Mouse (Mus musculus): ENCODE data around the gene Atp4b. TPM values are rescaled to one million over a fixed set of nuclear protein-coding genes. Genes with fewer than 3 reads are reported as not detected.

Atp4b gene
- total RNA-seq, 2 experiments from 2014 or later, result not detected

DNA sequence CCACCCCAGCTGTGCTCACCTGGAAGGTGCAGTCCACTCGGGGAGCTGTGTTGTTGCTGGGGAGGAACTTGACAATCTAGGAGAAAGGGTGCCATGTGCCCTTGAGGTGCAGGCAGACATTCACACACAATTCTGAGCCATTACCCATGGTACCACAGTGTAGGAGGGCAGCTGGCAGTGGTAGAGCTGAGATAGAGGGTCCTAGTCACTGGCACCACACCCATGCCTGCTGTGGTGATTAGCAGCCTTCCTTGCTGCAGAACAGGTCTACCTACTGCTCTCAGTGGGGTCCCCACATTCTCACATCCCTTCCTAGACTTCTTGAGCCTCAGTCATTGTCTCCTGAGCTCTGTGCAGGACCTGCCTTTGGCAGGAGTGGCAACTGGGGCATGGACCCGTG, 7.9 kb downstream of the Atp4b start:
- DNase-seq (ENCODE audit: extremely low spot score in 1 of 2, low spot score in 2 of 2), result no peak
- intact Hi-C loops (cut with DNase I), result no loop called here

DNA sequence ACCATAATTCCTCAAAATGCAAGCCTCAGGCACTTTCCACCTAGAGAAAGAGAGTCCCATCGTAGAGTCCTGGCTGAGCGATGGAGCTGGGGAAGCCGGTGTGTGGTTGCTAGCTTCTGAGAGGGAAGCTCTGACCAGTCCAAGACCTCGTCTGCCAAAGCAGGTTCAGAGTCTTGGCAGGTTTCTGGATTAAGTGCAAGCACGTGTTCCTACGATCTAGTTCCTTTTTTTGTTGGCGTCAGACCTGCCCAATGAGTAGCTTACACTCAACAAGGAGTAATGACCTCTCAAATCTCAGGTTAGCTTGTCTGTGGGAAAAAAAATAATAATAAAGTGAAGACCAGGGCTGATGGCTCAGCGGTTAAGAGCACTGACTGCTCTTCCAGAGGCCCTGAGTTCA, 8.9 kb downstream of the Atp4b start:
- intact Hi-C loops (cut with DNase I), result no loop called here
- no peak for DNase-seq (ENCODE audit: extremely low spot score in 1 of 2, low spot score in 2 of 2)

DNA sequence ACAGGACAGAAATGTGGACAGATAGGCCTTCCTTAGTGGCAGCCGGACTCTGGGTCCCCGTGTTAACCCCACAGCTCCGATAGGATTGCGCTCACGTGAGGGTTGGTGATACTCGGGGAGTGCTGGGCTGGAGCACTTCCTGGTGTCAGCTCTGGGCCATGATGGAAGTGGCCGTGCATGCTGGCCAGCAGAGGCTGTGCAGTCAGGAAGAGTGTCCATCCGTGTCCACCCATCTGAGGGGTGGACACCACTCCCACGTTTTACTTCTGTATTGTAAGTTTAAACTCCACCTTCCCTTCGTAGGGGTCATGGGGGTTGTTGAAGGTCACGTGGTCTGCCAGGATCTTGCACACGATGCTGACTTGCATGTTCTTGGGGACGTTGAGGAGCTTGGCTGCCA, 10.3 kb downstream of the Atp4b start:
- intact Hi-C loops (cut with DNase I), result no loop called here
- no peak for DNase-seq (ENCODE audit: extremely low spot score in 1 of 2, low spot score in 2 of 2)

DNA sequence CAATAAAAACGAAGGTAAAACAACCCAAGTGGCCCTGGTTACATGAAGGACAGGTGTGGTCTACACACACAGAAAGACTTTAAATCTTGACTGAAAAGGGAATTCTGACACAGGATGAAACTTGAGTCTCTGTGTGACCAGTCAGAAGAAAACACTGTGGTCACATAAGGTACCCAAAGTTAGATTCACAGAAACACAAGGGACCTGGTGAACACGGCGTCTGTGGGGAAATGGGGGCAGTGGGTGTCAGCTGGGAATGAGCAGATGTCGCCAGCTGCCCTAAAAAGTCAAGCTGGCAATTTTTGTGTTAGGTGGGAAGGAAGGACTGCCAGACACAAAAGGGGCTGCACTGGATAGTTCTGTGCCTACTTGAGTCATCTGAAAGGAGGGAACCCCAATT, 13.6 kb downstream of the Atp4b start:
- no peak for DNase-seq (ENCODE audit: extremely low spot score in 1 of 2, low spot score in 2 of 2)
- intact Hi-C loops (cut with DNase I), result no loop called here

GRCm38 (mm10) chr8:13382536-13382935, 14.1 kb downstream of the Atp4b start:
- no peak for DNase-seq (ENCODE audit: extremely low spot score in 1 of 2, low spot score in 2 of 2)
- intact Hi-C loops (cut with DNase I), result no loop called here

DNA sequence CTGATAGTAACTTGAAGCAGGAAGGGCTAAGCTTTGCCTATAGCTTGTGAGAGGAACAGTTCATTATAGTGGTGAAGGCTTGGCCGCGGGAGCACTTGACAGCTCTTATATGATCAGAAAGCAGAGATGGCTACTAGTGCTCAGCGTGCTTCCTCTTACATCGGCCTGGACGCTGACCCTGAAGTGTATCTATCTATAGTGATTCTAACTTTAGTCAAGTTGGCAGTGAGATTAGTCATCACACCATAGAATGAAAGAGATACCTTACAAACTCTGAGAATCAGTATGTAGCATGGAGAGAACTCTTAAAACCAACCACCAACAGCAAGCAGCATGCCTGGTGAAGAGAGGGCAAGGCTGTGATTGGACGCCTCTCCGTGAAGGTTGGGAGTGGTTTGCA, 15.0 kb downstream of the Atp4b start:
- intact Hi-C loops (cut with DNase I), result no loop called here
- DNase-seq (ENCODE audit: extremely low spot score in 1 of 2, low spot score in 2 of 2), result no peak

- intact Hi-C loops (cut with DNase I), result loop anchor here (5.0 kb wide), 1 partner anchor 399 kb away; no protein-coding TSS in a partner anchor
- DNase-seq (ENCODE audit: extremely low spot score in 1 of 2, low spot score in 2 of 2), result no peak
Observed at GRCm38 (mm10) chr8:13373151-13373662, 23.4 kb downstream of the Atp4b start.

DNA sequence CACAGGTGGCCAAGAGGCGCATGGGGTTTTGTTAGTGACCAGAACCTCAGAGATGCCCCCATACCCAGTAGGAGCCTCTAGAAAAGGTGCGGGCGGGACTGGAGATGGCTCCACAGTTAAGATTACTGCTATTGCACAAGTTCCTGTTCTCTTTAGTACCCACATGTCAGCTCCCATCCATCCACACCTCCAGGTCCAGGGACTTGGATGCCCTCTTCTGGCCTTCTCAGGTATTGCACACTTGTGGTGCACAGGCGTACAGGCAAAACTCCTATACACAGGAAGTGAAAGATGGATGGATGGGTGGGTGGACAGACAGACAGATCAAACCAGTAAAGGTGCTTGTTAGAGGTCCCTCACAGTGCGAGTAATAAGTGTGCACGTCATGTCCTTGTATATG, 34.8 kb downstream of the Atp4b start:
- intact Hi-C loops (cut with DNase I), result no loop called here
- no peak for DNase-seq (ENCODE audit: extremely low spot score in 1 of 2, low spot score in 2 of 2)

DNA sequence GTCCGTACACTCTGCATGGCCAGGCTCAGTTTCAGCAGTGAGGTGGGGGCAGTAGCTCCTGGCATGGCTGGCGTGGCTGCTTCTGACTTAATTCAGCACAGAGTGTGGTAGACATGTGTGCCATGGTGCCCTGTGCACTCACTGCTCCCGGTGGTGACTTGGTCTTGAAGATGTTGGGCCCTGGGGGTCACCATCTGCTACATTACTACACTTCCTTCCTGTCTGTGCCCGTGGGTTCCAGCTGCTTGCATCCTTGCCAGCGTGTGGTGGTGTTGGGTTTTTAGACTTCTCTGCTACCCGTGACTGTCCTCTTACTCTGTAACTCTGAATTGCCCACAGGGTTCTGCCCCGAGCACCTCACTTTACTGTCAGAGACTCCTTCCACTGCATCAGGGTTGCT, 36.4 kb downstream of the Atp4b start:
- DNase-seq (ENCODE audit: extremely low spot score in 1 of 2, low spot score in 2 of 2), result no peak
- intact Hi-C loops (cut with DNase I), result no loop called here

DNA sequence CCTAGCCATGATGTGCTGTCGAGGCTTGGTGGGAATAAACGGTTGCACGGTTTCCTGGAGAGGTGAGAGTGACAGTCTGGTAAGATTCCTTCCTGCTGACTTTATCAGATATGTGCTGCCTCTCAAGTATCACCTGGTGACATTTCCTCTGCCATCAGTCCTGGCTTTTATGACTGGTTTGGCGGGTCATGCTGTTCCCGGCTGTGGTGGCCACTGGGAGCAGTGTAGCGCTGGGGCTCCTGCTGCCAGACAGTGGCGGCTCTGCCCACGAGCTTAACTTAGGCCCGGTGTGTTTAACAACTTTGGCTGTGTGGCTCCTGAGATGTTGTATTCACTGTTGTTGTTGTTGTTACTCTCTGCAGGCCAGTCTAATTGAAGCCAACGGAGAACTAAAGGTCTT, 39.9 kb downstream of the Atp4b start:
- no peak for DNase-seq (ENCODE audit: extremely low spot score in 1 of 2, low spot score in 2 of 2)
- intact Hi-C loops (cut with DNase I), result no loop called here

DNA sequence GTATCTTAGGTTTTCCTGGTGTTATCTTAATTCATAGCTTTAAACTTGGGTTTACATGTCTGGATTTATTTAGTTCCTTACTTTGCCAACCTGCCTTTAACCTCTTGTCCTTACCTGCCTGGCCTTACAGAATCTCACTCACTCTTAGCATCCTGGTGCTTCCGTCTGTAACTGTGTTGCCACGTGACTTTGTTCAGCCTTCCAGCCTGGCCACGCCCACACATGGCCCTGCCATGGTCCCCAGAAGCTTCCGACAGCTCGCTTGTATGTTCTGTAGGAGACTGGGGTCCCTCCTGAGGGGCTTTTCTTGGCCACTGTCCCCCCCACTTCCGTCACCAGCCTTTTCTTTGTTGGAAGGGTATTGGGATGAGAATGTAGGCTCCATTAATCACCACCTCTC, 40.4 kb downstream of the Atp4b start:
- DNase-seq (ENCODE audit: extremely low spot score in 1 of 2, low spot score in 2 of 2), result no peak
- intact Hi-C loops (cut with DNase I), result no loop called here

- no peak for DNase-seq (ENCODE audit: extremely low spot score in 1 of 2, low spot score in 2 of 2)
- intact Hi-C loops (cut with DNase I), result no loop called here
Observed at GRCm38 (mm10) chr8:13353883-13354282, 42.7 kb downstream of the Atp4b start.

- intact Hi-C loops (cut with DNase I), result no loop called here
- DNase-seq (ENCODE audit: extremely low spot score in 1 of 2, low spot score in 2 of 2), result no peak
Observed at GRCm38 (mm10) chr8:13353155-13353833, 43.3 kb downstream of the Atp4b start.

DNA sequence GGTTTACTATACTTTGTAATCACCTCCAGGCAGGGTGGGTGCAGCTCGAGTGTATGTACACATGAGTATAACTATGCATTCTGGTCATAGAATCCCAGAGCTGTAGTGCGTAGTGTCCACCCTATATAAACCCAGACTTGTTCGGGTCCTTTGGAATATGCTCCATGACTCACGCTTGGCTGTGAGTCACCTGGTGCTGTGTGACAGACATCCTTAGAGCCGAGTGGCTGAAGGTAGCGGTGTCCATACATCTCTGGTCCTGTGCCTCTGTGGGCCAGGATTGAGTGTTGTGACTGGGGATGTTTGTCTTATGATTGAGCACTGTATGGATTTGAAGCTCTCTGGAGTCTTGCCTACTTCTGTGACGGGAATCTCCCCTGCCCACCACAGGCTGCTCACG, 44.0 kb downstream of the Atp4b start:
- DNase-seq (ENCODE audit: extremely low spot score in 1 of 2, low spot score in 2 of 2), result no peak
- intact Hi-C loops (cut with DNase I), result no loop called here

GRCm38 (mm10) chr8:13351593-13351992, 45.0 kb downstream of the Atp4b start:
- intact Hi-C loops (cut with DNase I), result no loop called here
- no peak for DNase-seq (ENCODE audit: extremely low spot score in 1 of 2, low spot score in 2 of 2)

- no peak for DNase-seq (ENCODE audit: extremely low spot score in 1 of 2, low spot score in 2 of 2)
Observed at GRCm38 (mm10) chr8:13350052-13350451, 46.6 kb downstream of the Atp4b start.

GRCm38 (mm10) chr8:13343134-13343533, 53.5 kb downstream of the Atp4b start:
- DNase-seq (ENCODE audit: extremely low spot score in 1 of 2, low spot score in 2 of 2), result no peak
- intact Hi-C loops (cut with DNase I), result no loop called here

More at GRCm38 (mm10) chr8:13350052-13350451, 46.6 kb downstream of the Atp4b start:
- intact Hi-C loops (cut with DNase I), result no loop called here

DNA sequence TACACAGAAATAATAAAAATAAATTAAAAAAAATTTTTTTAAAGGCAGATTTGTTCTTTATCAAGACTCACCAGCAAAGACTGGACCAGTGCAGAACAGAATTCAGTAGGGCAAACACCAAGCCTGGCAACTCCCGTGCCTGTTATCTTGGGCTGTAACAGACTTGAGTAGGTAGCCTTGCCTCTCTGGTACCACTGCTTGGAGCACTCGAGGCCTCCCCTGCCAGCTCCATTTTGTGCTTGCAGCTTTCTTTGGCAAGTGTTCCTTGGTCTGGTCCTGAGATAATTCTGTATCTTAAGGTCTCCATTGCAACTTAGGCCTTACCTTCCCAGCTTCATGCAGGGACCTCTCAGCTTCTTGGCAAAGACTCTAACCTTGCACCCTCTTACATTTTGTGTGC, 54.3 kb downstream of the Atp4b start:
- no peak for DNase-seq (ENCODE audit: extremely low spot score in 1 of 2, low spot score in 2 of 2)
- intact Hi-C loops (cut with DNase I), result no loop called here

GRCm38 (mm10) chr8:13340650-13341049, 56.0 kb downstream of the Atp4b start:
- intact Hi-C loops (cut with DNase I), result no loop called here
- DNase-seq (ENCODE audit: extremely low spot score in 1 of 2, low spot score in 2 of 2), result no peak

DNA sequence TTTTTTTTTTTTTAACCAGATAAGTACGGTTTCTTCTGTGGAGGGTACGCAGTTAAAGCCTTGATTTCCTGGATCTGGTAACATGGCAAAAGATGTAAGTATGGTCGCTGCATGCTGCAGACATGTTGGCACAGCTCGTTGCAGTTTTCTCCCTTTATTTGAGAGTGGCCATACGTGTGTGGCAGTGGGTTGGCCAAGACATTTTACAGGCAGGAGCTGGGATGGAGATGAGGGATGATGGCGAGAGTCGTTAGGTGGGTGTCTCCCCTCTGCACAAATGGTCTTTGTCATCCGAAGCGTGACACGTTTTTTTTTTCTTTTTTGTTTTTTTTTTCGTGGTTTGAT, 57.0 kb downstream of the Atp4b start:
- no peak for DNase-seq (ENCODE audit: extremely low spot score in 1 of 2, low spot score in 2 of 2)
- intact Hi-C loops (cut with DNase I), result no loop called here
